Mouse (Mus musculus) gastrocnemius, postnatal 14 days (tissue): Measurements from ENCODE around the gene Mrpl52. TPM values are rescaled to one million over a fixed set of nuclear protein-coding genes. Genes with fewer than 3 reads are reported as not detected.

Experiments
- DNase-seq: peaks from one replicate; pipeline ENCODE4 v3.0.0; 2021; ENCODE audit warnings: mixed read lengths
- intact Hi-C: fragments of 180-260 bp; cut with DNase I; formaldehyde crosslinking; loops from one replicate; pipeline ENCODE4 v1.15.1; 2025; ENCODE audit warnings: low total_unique reads
- total RNA-seq, 2 experiments: library from RNA; stranded (reverse); gene quantifications; 2 replicates each; pipeline ENCODE4 v1.2.3; 2021

Mrpl52 gene
- total RNA-seq, 2 experiments from 2014 or later = 107 to 116 TPM

DNA sequence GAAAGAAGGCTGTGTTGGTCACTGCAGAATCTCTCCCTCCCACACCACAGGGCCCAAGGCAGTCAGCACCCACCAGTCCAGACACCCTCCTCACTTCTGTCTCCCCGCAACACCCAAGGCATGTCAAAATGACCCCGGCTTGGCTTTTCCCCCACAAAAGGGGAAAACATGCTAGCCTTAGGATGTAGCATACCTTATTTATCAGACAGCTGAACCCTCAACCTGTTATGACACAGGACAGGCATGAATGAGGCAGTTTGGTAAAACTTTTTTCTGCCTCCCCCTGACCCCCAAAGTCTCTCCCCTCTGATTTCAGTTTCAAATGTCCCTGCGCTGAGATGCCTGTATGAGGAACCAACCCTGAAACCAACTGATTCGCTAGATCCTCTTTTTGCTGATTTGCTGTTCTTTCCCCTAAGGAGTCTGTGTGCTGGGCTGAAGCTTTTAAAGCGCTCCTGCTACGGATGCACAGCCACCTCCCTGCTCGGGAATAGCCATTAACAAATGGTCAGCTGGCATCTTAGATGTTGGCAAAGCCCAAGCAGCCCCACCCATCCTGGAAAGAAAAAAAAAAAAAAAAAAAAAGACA is 17.6 kb upstream of the Mrpl52 start:
- DNase-seq = no peak
- intact Hi-C loops = no loop called here

DNA sequence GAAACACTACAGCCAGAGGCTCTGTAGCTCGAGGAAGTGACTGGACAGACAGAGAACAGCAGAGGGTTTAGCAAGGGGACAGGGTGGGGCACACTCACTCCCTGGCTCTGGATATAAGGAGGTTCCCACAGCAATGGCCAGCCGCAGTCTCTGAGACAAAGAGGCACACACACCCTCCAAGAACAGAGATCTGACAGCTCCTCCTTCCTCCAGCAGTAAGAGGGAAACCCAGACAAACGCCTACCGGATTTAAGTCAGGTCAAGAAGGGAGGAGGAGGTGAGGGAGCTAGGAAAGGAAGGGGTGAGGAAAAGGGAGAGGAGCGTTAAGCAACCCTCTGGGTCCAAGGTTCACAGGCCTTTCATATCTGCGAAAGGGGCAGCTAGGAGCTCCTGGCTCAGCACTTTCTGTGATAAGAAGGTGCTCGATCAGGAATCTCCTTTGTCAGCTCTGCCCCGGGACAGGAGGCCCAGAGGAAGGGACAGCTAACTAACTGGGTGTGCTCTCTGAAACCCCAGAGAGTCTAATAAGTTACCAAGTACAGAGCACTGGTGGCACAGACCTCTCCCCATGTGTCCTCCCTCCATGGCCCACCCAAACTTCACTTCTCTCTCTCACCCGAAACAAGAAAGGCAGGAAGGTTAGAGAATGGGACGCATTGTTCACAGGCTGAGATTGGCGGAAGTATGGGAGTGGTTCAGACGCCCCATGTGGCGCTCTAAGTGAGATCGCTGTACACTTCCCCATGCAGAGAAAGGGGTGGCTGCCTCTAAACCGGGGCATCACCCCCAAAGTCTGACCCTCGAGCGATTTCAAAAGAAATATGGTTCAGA is 16.5 kb upstream of the Mrpl52 start:
- DNase-seq = peak; percentile 45
- intact Hi-C loops = loop anchor here (5.0 kb wide), 1 partner anchor 168 kb away; no protein-coding TSS in a partner anchor

DNA sequence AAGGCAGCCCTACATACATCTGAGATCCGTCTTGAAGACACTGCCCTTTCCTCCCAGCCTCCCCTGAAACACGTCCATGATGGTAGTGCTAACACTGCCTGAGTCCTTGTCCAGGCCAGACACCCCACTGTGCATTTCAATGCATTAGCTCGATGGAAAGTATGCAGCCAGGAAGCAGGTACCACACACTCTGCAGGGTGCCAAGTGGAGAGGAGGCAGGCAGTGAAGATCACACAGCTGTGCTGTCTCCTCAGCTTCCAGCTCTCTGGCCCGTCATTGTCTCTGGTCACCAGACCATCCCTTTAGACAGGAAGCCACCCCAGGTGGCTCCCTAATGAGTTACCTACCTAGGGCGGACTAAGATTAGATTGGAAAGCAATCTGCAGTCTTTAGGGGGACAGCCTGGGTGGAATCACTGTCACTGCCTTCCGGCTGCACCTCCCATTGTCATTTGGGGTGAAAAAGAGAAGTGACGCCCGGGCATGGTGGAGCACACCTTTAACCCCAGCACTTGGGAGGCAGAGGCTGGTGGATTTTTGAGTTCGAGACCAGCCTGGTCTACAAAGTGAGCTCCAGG is 14.6 kb upstream of the Mrpl52 start:
- intact Hi-C loops = loop anchor here (5.0 kb wide), 1 partner anchor 170 kb away; no protein-coding TSS in a partner anchor
- no peak for DNase-seq

DNA sequence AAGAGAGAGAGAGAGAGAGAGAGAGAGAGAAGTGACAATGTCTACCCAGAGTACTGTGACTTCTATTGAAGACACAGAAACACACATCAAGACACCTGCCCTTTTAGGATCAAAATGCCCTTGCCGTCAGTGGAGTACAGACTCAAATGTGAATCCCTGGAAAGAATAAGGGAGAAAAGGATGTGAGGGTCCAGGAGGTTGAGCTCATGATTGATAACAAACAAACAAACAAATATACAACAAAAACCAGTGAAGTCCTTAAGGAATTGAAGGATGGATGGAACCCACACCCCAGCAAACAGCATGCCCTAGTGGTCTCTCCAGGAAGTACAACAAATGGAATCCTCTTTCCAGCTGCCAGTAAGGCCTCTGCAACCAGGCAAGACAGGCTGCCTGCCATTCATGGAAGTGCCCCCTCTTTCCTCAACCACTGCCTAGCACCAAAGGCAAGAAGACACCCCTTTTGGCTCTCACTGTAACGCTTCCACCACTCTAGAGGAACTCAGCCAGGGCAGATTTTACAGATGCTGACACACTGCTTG is 14.0 kb upstream of the Mrpl52 start:
- intact Hi-C loops = loop anchor here (5.0 kb wide), 1 partner anchor 170 kb away; no protein-coding TSS in a partner anchor
- DNase-seq = no peak

DNA sequence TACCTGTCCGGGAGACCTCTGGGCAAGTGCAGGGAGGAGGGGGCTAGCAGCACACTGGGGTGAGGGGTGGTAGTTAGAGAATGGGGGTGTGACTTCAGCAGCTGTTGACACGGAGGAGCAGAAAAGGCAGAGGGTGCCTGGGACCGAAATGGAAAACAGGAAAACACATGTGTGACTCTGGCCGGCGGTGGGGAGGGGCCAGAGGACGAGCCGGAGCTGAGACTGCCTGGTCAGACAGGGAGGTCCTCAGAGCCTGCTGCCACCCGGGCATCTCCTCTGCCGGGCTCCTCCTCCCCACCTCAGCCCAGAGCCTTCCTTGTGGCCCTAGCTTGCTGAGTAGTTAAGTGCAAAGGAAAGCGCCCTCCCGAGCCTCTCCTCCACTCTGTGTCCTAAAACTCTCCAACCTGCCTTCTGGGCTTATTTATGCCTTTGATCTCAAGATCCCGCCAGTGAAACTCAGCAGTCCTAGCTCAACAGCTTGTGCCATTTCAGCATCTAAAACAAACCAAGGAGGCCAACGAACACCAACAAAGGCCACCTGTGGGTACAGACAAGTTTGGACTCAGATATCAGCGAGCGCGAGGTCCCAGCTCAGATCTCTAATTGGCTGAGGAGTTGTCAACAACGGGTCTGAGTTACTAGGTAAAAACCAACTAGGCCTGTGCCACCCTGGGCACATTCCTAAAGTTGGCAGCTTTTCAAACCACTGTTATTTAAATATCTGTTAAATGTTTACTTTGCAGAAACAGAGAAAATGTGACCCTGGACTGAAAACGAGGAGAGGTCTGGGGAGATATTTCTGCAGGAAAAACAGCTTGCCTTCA is 12.6 kb upstream of the Mrpl52 start:
- intact Hi-C loops = loop anchor here (5.0 kb wide), 1 partner anchor 172 kb away; no protein-coding TSS in a partner anchor
- peak; percentile 56 for DNase-seq

DNA sequence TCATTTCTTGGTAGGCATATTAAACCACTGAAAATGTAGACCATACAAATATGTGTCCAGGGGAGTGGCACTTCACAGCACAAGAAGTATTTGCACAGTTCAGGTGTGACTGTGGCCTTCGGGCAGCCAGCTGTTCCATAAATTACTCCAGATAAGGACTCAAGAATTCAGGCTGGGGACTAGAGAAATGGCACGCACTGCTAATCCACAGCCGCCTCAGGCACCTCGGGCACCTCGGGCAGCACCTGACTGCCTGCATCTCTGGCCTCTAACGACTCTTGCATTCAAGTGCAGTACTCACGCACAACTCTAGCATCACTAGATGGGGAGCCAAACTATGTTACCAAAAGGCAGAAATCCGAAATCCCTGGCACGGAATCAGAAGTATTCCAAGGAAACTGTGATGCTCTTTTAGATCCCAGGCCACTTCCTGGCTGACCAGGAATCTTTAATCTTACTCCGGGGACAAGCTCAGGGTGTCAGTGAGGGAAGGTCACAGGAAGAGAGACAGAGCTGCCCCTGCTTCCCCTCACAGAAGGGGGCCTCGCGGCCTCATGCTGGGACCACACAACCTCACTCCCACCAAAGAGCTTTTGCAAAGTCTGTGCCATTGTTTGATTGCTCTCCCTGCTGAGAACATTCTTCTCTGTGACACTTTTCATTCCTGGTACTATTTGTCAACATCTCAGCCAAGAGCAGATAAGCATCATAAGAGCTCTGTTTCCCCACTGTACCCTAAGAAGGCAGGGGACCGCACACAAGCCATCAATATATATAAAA is 11.3 kb upstream of the Mrpl52 start:
- intact Hi-C loops = no loop called here
- DNase-seq = no peak

DNA sequence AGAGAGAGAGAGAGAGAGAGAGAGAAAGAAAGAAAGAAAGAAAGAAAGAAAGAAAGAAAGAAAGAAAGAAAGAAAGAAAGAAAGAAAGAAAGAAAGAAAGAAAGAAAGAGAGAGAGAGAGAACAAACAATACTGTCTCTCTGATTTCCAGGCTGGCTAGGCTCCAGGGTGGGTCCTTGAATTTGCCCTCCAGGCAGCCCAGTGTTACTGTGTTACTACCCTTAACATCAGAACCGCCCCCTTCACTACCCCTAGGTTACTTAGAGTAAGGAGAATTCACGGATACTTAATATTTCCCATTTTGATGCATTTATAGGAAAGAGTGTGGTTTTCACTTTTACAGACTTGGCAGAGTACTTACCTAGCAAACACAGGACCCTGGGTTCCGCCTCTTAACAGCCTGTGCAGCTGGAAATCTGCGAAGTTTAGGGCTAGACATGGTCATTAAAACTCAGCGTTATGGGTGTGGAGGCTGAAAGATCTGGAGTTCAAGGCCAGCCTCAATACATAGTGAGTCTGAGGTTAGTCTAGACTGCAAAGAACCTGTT is 10.4 kb upstream of the Mrpl52 start:
- intact Hi-C loops = no loop called here
- no peak for DNase-seq

- intact Hi-C loops = no loop called here
- no peak for DNase-seq
Observed at GRCm38 (mm10) chr14:54416830-54417229, 9.9 kb upstream of the Mrpl52 start.

- peak; percentile 32 for DNase-seq
- intact Hi-C loops = no loop called here
Observed at GRCm38 (mm10) chr14:54417623-54418081, 9.1 kb upstream of the Mrpl52 start, which contains the start of gene Slc7a7. Gene Slc7a7, minus strand, starts transcription at chr14:54417780.

GRCm38 (mm10) chr14:54421014-54421413 is 5.7 kb upstream of the Mrpl52 start:
- intact Hi-C loops = no loop called here
- DNase-seq = no peak

GRCm38 (mm10) chr14:54423406-54423805 is 3.3 kb upstream of the Mrpl52 start:
- intact Hi-C loops = no loop called here
- DNase-seq = no peak

DNA sequence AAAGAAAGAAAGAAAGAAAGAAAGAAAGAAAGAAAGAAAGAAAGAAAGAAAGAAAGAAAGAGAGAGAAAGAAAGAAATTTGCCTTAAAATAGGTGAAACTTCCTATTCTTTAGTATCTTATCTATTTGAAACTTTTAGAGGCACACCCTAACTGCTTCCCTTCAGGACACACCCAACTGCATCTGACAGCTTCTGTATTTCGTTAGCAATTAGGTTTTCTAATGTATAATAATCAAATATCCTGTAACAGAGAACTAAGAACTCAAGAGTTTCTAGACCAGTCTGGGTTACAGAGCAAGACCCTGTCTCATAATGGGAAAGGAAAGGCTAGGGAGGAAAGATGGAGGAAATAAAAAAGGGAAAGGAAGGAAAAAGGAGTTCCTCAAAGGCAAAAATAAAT is 2.1 kb upstream of the Mrpl52 start:
- intact Hi-C loops = no loop called here
- no peak for DNase-seq

DNA sequence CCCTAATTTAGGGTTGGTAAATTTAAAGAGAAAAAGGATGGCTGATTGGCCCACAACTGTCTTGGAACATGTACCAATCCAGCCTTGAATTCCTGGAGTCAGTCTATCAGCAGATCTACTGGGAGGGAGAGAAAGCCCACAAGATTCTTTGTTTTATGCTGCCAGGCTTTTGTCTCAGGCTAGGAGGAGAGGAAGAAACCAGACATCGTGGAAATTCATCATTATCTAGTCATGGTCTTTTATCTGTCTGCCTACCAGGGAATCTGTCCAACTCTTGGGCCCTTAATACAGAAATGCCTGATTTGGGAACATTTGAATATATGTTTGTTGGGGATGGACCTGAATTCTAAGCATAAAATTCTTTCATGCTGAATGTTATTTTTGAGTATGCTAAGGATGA is 1.2 kb upstream of the Mrpl52 start:
- intact Hi-C loops = no loop called here
- DNase-seq = no peak

GRCm38 (mm10) chr14:54426003-54426688 is 563 bp upstream of the Mrpl52 start:
- DNase-seq = no peak
- intact Hi-C loops = no loop called here

- intact Hi-C loops = no loop called here
- DNase-seq = no peak
Observed at GRCm38 (mm10) chr14:54427696-54428095, 987 bp downstream of the Mrpl52 start.

DNA sequence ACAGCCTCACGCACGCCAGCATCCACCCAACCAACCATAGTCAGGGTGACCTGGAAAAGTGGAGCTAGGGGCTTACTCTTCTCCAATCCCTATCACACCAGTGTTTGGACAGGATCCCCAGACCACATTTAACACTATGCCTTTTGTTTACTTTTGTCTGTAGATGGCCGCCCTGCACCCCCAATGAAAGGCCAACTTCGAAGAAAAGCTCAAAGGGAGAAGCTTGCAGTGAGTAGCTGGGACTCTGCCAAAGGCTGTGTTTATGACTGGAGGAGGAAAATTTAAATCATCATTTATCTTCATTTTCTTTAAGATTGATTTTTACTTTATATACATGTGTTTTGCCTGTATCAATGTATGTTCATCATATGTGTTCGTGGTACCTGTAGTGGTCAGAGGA is 1.7 kb downstream of the Mrpl52 start:
- intact Hi-C loops = no loop called here
- no peak for DNase-seq

DNA sequence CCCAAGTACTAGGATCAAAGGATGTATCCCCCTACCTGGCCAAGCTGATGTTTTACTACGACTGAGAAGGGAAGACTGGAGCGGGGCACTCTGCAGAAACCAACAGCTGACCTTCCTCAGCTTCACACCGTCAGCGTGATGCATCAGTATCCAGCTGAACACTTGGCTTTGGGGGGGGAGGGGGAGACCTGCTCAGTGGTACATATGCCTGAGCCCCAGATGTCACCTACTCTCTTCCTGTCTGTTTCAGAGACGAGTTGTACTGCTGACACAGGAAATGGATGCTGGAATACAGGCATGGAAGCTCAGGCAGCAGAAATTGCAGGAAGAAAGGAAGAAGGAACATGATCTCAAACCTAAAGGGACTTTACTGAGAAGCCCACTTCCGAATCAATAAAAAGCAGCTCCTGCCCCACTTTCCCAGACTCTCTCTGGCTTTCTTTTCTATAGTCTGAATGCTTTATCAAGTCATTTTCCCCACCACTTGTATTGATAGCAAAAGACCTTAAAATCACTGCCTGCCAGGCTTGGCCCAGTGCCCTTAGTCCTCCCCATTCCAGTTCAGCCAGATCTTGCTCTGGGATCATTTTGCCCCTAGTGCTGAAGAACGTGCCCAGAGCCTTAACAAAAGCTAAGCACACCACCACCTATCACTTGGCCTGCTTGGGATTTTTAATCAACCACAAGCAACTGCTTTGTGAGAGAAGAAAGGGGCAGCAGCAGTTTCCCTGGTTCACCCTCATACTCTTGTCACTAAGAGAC is 2.8 kb downstream of the Mrpl52 start:
- no peak for DNase-seq
- intact Hi-C loops = no loop called here
